8 mouse cellular contexts compared by ENCODE assay signal in genomic region chr2:26227788-26228187, GRCm38 (mm10). TPM values are rescaled to one million over a fixed set of nuclear protein-coding genes. Genes with fewer than 3 reads are reported as not detected.
A peak's percentile ranks its signal among the peaks of the same experiment; 100 is the strongest.
DNase-seq lines count a peak whose midpoint lies in the region; ATAC-seq lines count a peak whose summit lies in the region.

No protein-coding gene starts in this region.

- no peaks in the 10 kb centered on the region for H3K9me3 ChIP-seq in hindbrain, embryonic 10.5 days

- peak; percentile 97 for ATAC-seq in megakaryocyte progenitor cell, adult 5-6 weeks (replicated peaks; ENCODE audit: poor library complexity)

- H3K4me3 ChIP-seq in hindbrain, embryonic 10.5 days = no peak overlapping the region

- H3K27ac ChIP-seq in hindbrain, embryonic 10.5 days = no peak overlapping the region

- WGBS in hindbrain, embryonic 10.5 days = 57% methylated on average over 1 of the region's 1 CpGs

- H3K27me3 ChIP-seq in hindbrain, embryonic 10.5 days (ENCODE audit: insufficient read depth, poor library complexity, severe bottlenecking) = no peaks in the 10 kb centered on the region

- DNase-seq in adrenal gland, adult (ENCODE audit: inconsistent age in 2 of 2, low spot score in 1 of 2) = peak; percentile 38 to 77
- DNase-seq in adrenal gland, postnatal 4 days (ENCODE audit: low spot score in 2 of 2) = no peak
- peak; percentile 69 for DNase-seq in adipocyte (ENCODE audit: low spot score)
- DNase-seq in embryo, embryonic 11.5 days (ENCODE audit: low read depth, low spot score) = peak; percentile 62
- peak; percentile 41 for DNase-seq in hindbrain, embryonic 10.5 days (ENCODE audit: low spot score)
- DNase-seq in layer of hippocampus, postnatal 14 days (ENCODE audit: low spot score in 2 of 2) = peak; percentile 33 to 62
- peak; percentile 44 for DNase-seq in telencephalon, adult 2 months (ENCODE audit: low read depth, low spot score)

- H3K36me3 ChIP-seq in hindbrain, embryonic 10.5 days = peaks cover 42% of the 10 kb centered on the region

- 0 out of 2 replicates have a peak, but pooled peaks cover 4% of the 10 kb centered on the region for H3K4me1 ChIP-seq in hindbrain, embryonic 10.5 days (replicated peaks)

RNA-seq across cellular contexts. Expression of gene Qsox2, which starts 9.5 kb away (rescaled TPM):
- 10 to 100 TPM; 23.8 to 24.0 TPM for total RNA-seq in adrenal gland, postnatal 4 days (2021)
- polyA plus RNA-seq in hindbrain, embryonic 10.5 days (2016; fragmentation: Nextera tagmentation; extraction: Ambion mirVana) = 19.1 and 20.4 TPM in 2 replicates
- 10 to 100 TPM; 20.8 to 21.8 TPM for total RNA-seq in layer of hippocampus, postnatal 14 days (2021)
- total RNA-seq in megakaryocyte progenitor cell, adult 5-6 weeks (2015) = 6.9 and 10.3 TPM in 2 replicates
- total RNA-seq in megakaryocyte progenitor cell, adult 5-6 weeks (2017) = 5.3 and 5.9 TPM in 2 replicates

RNA-seq across cellular contexts. Expression of gene Lhx3, which starts 19.7 kb away (rescaled TPM):
- total RNA-seq in adrenal gland, postnatal 4 days (2021) = 1 to 10 TPM in 1 of 2 experiments, under 1 TPM in 1; 0.71 to 1.0 TPM
- 4.4 and 6.3 TPM in 2 replicates for polyA plus RNA-seq in hindbrain, embryonic 10.5 days (2016; fragmentation: Nextera tagmentation; extraction: Ambion mirVana)
- not detected for total RNA-seq in layer of hippocampus, postnatal 14 days (2021)
- total RNA-seq in megakaryocyte progenitor cell, adult 5-6 weeks (2015) = not detected in 2 replicates
- total RNA-seq in megakaryocyte progenitor cell, adult 5-6 weeks (2017) = not detected in 2 replicates

Comparison
In these comparisons a context has a peak if more than half of its experiments do, and no peak if none do; other contexts are left out.
1. DNase-seq: peak in adrenal gland, adult (2 of 2), adipocyte (single experiment), embryo, embryonic 11.5 days (single experiment), hindbrain, embryonic 10.5 days (single experiment), layer of hippocampus, postnatal 14 days (2 of 2) and telencephalon, adult 2 months (single experiment); none in adrenal gland, postnatal 4 days (0 of 2).